Mouse (Mus musculus) kidney, adult 2 months (tissue): ENCODE measurements around the gene Otp.

Experiments used
- CTCF ChIP-seq: fragments of 200-500 bp; conservative IDR thresholded peaks from 2 replicates; pipeline ENCODE4 v1.5.1; 2011; ENCODE audit warnings: low read depth, mild to moderate bottlenecking, control low read depth, low read length, moderate library complexity, mixed read lengths; ENCODE audit not compliant: insufficient read depth, insufficient read length
- POLR2A ChIP-seq: fragments of 200-500 bp; IDR thresholded peaks from one replicate; pipeline ENCODE4 v1.6.1; 2011; ENCODE audit warnings: low read depth, low read length, control low read depth

GRCm38 (mm10) chr13:94867772-94868171, 7.6 kb upstream of the Otp start:
- TF ChIP-seq POLR2A, result no peak
- no peak for TF ChIP-seq CTCF
